Mouse (Mus musculus) limb, embryonic 10.5 days (tissue): Measurements from ENCODE around the gene Cdk11b. TPM values are rescaled to one million over a fixed set of nuclear protein-coding genes. Genes with fewer than 3 reads are reported as not detected.
"Not testable (repeated sequence)": the region's sequence is repeated elsewhere in the genome, so short reads cannot be mapped to it uniquely, and the experiment has no call there.

Experiments
- DNase-seq: peaks from one replicate; pipeline ENCODE4 v3.0.0-alpha.2; 2017; ENCODE audit warnings: low spot score
- H3K27ac ChIP-seq: fragments of 300-500 bp; sonication (generic); 2 replicates; pipeline ENCODE4 v1.5.1; 2016; ENCODE audit warnings: mild to moderate bottlenecking
- H3K27me3 ChIP-seq: fragments of 300-500 bp; sonication (generic); 2 replicates; pipeline ENCODE4 v1.6.1; 2016; ENCODE audit warnings: low read depth, mild to moderate bottlenecking; ENCODE audit not compliant: poor library complexity, severe bottlenecking
- H3K36me3 ChIP-seq: fragments of 300-500 bp; sonication (generic); 2 replicates; pipeline ENCODE4 v1.6.1; 2016; ENCODE audit warnings: mild to moderate bottlenecking, moderate library complexity
- H3K4me1 ChIP-seq: fragments of 300-500 bp; sonication (generic); 2 replicates; pipeline ENCODE4 v1.6.1; 2016
- H3K4me3 ChIP-seq: fragments of 300-500 bp; sonication (generic); 2 replicates; pipeline ENCODE4 v1.5.1; 2016; ENCODE audit warnings: mild to moderate bottlenecking, moderate library complexity
- H3K9me3 ChIP-seq: fragments of 300-500 bp; sonication (generic); replicated peaks from 2 replicates; pipeline ENCODE4 v1.6.1; 2016; ENCODE audit warnings: mild to moderate bottlenecking
- WGBS: fragments of 180-500 bp; shearing (Covaris S2); methylation state at CpG from one replicate; pipeline ENCODE4 v1.1.7; 2016; 5-methylcytosine and 5-hydroxymethylcytosine counted together
- polyA plus RNA-seq: library from polyadenylated mRNA; unstranded; fragments of >200 nt; fragmentation: Nextera tagmentation; extraction: Ambion mirVana; gene quantifications from 2 replicates; pipeline ENCODE4 v1.2.1, GENCODE M21; 2016

The Cdk11b gene
- polyA plus RNA-seq, 1 experiment from 2014 or later, result 74.8 TPM

DNA sequence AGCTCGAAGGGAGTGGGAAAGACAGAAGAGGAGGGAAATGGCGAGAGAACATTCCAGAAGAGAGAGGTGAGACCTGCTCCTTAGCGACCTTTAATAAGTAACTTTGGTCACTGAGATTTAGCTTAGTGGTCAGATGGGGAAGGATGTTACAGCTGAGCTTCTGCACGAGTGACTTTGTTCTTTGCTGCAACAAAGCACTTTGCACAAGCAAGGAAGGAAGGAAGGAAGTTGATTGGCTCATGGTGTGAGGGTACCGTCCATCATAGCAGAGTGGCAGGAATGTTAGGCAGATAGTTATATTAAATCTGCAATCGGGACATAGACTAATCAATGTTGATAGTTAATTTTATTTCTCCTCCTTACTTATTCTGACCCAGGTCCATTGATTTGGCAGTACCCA is 5.6 kb downstream of the Cdk11b start:
- Histone ChIP-seq H3K27ac (no peak overlapping the region), H3K36me3 (peaks cover 82% of the 10 kb centered on the region), H3K27me3 (no peaks in the 10 kb centered on the region), H3K9me3 (no peaks in the 10 kb centered on the region), H3K4me1 (0 out of 2 replicates have a peak, but pooled peaks cover 3% of the 10 kb centered on the region), H3K4me3 (no peak overlapping the region)
- 90% methylated on average over 6 of the region's 6 CpGs for WGBS
- DNase-seq, result no peak

DNA sequence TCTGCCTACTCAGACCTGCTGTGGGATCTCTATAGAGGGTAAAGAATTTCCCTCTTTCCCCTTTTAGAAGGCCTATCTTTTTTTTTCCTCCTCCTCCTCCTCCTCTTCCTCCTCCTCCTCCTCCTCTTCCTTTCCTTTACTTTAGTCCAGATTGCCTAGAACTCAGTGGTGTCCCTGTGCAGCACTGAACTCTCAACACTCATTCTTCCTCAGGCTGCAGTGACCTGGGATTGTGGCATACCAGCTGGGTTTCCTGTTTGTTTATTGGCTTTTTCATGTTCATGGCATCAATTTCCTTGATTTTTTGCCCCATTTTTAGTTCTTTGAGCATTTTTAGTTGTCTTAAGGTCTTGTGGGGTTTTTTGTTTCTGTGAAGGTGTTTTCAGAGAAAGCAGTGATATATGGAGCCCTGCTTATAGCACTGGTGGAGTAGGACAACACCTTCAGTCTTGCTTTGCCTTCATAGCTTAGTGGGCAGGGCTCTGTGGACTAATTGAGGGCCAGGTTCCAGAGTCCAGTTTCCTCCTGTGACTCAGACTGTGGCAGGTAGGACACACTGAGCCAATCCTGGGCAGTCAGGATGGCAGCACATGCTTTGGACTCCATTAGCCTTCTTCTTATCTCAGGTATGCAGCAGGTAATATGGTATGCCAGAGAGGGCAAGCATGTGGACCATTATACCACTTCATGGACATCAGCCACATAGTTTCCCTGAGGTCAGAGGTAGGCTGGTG is 11.3 kb downstream of the Cdk11b start:
- Histone ChIP-seq H3K27me3 (no peaks in the 10 kb centered on the region), H3K4me3 (no peak overlapping the region), H3K9me3 (no peaks in the 10 kb centered on the region), H3K4me1 (no peaks in the 10 kb centered on the region), H3K36me3 (peaks cover 98% of the 10 kb centered on the region), H3K27ac (no peak overlapping the region)
- DNase-seq, result no peak

- 98% methylated on average over 1 of the region's 1 CpGs for WGBS
- no peaks in the 10 kb centered on the region for H3K4me1 ChIP-seq
- no peak for DNase-seq
- H3K36me3 ChIP-seq, result peaks cover 96% of the 10 kb centered on the region
- H3K4me3 ChIP-seq, result no peak overlapping the region
- H3K9me3 ChIP-seq, result no peaks in the 10 kb centered on the region
- no peaks in the 10 kb centered on the region for H3K27me3 ChIP-seq
- no peak overlapping the region for H3K27ac ChIP-seq
Measured at GRCm38 (mm10) chr4:155643531-155643930, 18.9 kb downstream of the Cdk11b start.

- H3K27me3 ChIP-seq, H3K27ac ChIP-seq, H3K9me3 ChIP-seq, DNase-seq, H3K4me1 ChIP-seq, H3K4me3 ChIP-seq: not testable (repeated sequence)
- 90% methylated on average over 2 of the region's 2 CpGs for WGBS
- peaks cover 98% of the 10 kb centered on the region for H3K36me3 ChIP-seq
Measured at GRCm38 (mm10) chr4:155645308-155645707, 20.7 kb downstream of the Cdk11b start, which contains the start of gene Gm10563. Gene Gm10563, minus strand, starts transcription at chr4:155645408.

- WGBS, result 96% methylated on average over 5 of the region's 5 CpGs
- no peak for DNase-seq
- no peaks in the 10 kb centered on the region for H3K9me3 ChIP-seq
- H3K27ac ChIP-seq, result no peak overlapping the region
- peaks cover 98% of the 10 kb centered on the region for H3K36me3 ChIP-seq
- H3K4me1 ChIP-seq, result no peaks in the 10 kb centered on the region
- H3K27me3 ChIP-seq, result peaks cover 4% of the 10 kb centered on the region
- H3K4me3 ChIP-seq, result no peak overlapping the region
Measured at GRCm38 (mm10) chr4:155645721-155646120, 21.1 kb downstream of the Cdk11b start.

- DNase-seq, result no peak
- H3K27ac ChIP-seq, result no peak overlapping the region
- WGBS, result 92% methylated on average over 11 of the region's 11 CpGs
- H3K27me3 ChIP-seq, result peaks cover 40% of the 10 kb centered on the region
- H3K4me1 ChIP-seq, result peaks cover 33% of the 10 kb centered on the region
- no peak overlapping the region for H3K4me3 ChIP-seq
- peaks cover 80% of the 10 kb centered on the region for H3K36me3 ChIP-seq
- H3K9me3 ChIP-seq, result no peaks in the 10 kb centered on the region
Measured at GRCm38 (mm10) chr4:155649355-155649754, 24.7 kb downstream of the Cdk11b start.

DNA sequence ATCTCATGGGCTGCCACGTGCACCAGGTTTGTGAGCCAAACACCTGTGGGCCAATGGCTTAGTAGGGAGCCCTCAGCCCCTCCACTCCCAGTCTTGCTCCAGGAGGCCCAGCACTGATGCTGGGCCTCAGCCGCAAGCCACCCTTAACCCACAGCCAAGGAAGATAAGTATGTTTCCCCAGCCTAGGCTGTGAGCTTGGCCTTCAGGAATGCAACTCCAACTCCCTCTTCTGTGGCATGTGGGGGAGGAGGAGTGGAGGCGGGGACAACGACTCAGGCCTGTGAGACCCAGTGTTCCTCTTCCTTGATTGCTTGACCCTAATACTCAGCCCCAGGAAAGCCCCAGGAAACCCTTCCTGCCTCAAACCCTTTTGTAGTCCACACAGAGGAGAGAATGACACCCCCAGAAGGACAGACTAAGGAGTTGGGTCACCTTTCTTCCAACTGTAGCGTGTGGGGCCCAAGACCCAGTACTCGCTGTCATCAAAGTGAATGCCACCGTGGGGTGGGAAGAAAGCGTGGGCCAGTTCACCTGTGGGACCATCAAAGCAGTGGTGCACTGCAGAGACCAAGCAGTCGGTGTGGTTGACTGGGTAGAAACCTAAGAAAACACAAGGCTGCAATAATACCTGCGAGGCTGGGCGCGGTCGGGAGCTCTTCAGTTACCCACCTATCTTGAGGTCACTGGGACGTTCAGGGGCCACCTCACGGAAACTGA is 27.1 kb downstream of the Cdk11b start:
- Histone ChIP-seq H3K27ac (no peak overlapping the region), H3K27me3 (peaks cover 64% of the 10 kb centered on the region), H3K4me3 (peak overlapping the region; percentile 65; the same call in 1 of the 2 replicates), H3K4me1 (peaks cover 44% of the 10 kb centered on the region), H3K36me3 (peaks cover 71% of the 10 kb centered on the region), H3K9me3 (no peaks in the 10 kb centered on the region)
- DNase-seq, result no peak
- WGBS, result 68% methylated on average over 15 of the region's 15 CpGs

GRCm38 (mm10) chr4:155652283-155653085 is 27.8 kb downstream of the Cdk11b start:
- H3K27ac ChIP-seq, result peak overlapping the region; percentile 83
- H3K36me3 ChIP-seq, result peaks cover 71% of the 10 kb centered on the region
- peak; percentile 35 for DNase-seq

GRCm38 (mm10) chr4:155653086-155653450 is 28.4 kb downstream of the Cdk11b start, which contains the start of gene Mmp23:
Gene Mmp23, minus strand, starts transcription at chr4:155653384.
- peaks cover 71% of the 10 kb centered on the region for H3K36me3 ChIP-seq
- H3K27me3 ChIP-seq, result peaks cover 68% of the 10 kb centered on the region
- peaks cover 47% of the 10 kb centered on the region for H3K4me1 ChIP-seq
- H3K4me3 ChIP-seq, result peak within 1 kb of the TSS; percentile 65
- WGBS, result under 1% methylated on average over 33 of the region's 33 CpGs
- H3K9me3 ChIP-seq, result no peaks in the 10 kb centered on the region
- H3K27ac ChIP-seq, result peak within 1 kb of the TSS; percentile 83
- peak; percentile 85 for DNase-seq

More at GRCm38 (mm10) chr4:155652283-155653085, 27.8 kb downstream of the Cdk11b start:
- Histone ChIP-seq H3K9me3 (no peaks in the 10 kb centered on the region), H3K4me1 (peaks cover 47% of the 10 kb centered on the region), H3K27me3 (peaks cover 68% of the 10 kb centered on the region), H3K4me3 (peak overlapping the region; percentile 65)
- 17% methylated on average over 36 of the region's 36 CpGs for WGBS

- DNase-seq, result no peak
- Histone ChIP-seq H3K4me3 (peak overlapping the region; percentile 65), H3K9me3 (no peaks in the 10 kb centered on the region), H3K27ac (peak overlapping the region; percentile 83), H3K27me3 (peaks cover 68% of the 10 kb centered on the region), H3K4me1 (peaks cover 47% of the 10 kb centered on the region), H3K36me3 (peaks cover 66% of the 10 kb centered on the region)
- WGBS, result 3% methylated on average over 31 of the region's 31 CpGs
Measured at GRCm38 (mm10) chr4:155653451-155654182, 29.0 kb downstream of the Cdk11b start.

DNA sequence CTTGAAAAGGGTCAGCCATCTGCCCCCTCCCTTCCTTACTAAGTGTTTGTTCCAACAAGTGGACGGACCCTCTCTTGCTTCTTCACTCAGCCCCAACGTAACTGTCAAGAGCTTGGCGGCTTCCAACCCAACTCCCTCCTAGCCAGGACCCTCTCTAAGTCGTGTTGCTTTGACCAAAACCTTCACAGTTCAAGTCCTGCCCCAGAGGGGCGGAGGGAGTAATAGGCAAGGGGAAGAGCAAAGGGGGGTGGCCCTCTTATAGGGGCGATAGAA is 29.5 kb downstream of the Cdk11b start:
- Histone ChIP-seq H3K27ac (peak overlapping the region; percentile 83), H3K4me3 (peak overlapping the region; percentile 65), H3K27me3 (peaks cover 68% of the 10 kb centered on the region), H3K36me3 (peaks cover 66% of the 10 kb centered on the region), H3K9me3 (no peaks in the 10 kb centered on the region), H3K4me1 (peaks cover 47% of the 10 kb centered on the region)
- no peak for DNase-seq
- 2% methylated on average over 6 of the region's 6 CpGs for WGBS
